Mouse (Mus musculus) CH12.LX (cell line): Measurements from ENCODE around the gene Glrx2.

Experiments used
- CHD2 ChIP-seq: IDR thresholded peaks from 2 replicates; pipeline ENCODE4 v1.6.1; 2011; ENCODE audit warnings: low read length, improper control_type of control experiment
- CTCF ChIP-seq, 2 experiments: IDR thresholded peaks in 1 of 2; conservative IDR thresholded peaks in 1 of 2; 2 replicates each; pipeline ENCODE4 v1.5.1; 2011 to 2012; ENCODE audit warnings: low read depth in 2 of 2, low read length in 2 of 2, improper control_type of control experiment in 1 of 2, inconsistent platforms in 1 of 2, mild to moderate bottlenecking in 1 of 2, moderate library complexity in 1 of 2
- ELF1 ChIP-seq: IDR thresholded peaks from 2 replicates; pipeline ENCODE4 v1.6.1; 2014; ENCODE audit warnings: low read depth, mild to moderate bottlenecking, inconsistent platforms, low read length, improper control_type of control experiment
- JUN ChIP-seq: IDR thresholded peaks from 2 replicates; pipeline ENCODE4 v1.6.1; 2011; ENCODE audit warnings: low read depth, mild to moderate bottlenecking, low read length, improper control_type of control experiment, moderate library complexity; ENCODE audit not compliant: insufficient read depth
- MAFK ChIP-seq: IDR thresholded peaks from 2 replicates; pipeline ENCODE4 v1.6.1; 2011; ENCODE audit warnings: low read length, improper control_type of control experiment; ENCODE audit not compliant: insufficient replicate concordance
- POLR2A ChIP-seq: IDR thresholded peaks from 2 replicates; pipeline ENCODE4 v1.6.1; 2011; ENCODE audit warnings: low read depth, mild to moderate bottlenecking, improper control_type of control experiment, low read length

- TF ChIP-seq CHD2: no peak
- no peak for TF ChIP-seq POLR2A
- no peak for TF ChIP-seq CTCF (conservative IDR thresholded peaks at IDR 0.05 in 1 of 2, IDR thresholded peaks at IDR 0.05 in 1 of 2; ENCODE audit: low read depth in 2 of 2, low read length in 2 of 2)
- no peak for TF ChIP-seq MAFK
- TF ChIP-seq JUN: no peak
- TF ChIP-seq ELF1: no peak
Measured at GRCm38 (mm10) chr1:143701736-143702135, 14.4 kb upstream of the Glrx2 start.
